Mouse (Mus musculus): ENCODE data around the gene AU040320. TPM values are rescaled to one million over a fixed set of nuclear protein-coding genes. Genes with fewer than 3 reads are reported as not detected.

The AU040320 gene
- polyA plus RNA-seq, 1 experiment from 2014 or later, result 32.9 TPM

Other genes with a start within 250 kb of the AU040320 start
- gene Ago4, start 220.1 kb upstream of the AU040320 start, polyA plus RNA-seq (2016; fragmentation: Nextera tagmentation; extraction: Ambion mirVana), result 6.1 and 6.3 TPM in 2 replicates
- 47.8 and 49.3 TPM in 2 replicates for gene Clspn, start 196.6 kb upstream of the AU040320 start, polyA plus RNA-seq (2016; fragmentation: Nextera tagmentation; extraction: Ambion mirVana)
- 1.3 and 2.6 TPM in 2 replicates for gene 5730409E04Rik, start 143.7 kb upstream of the AU040320 start, polyA plus RNA-seq (2016; fragmentation: Nextera tagmentation; extraction: Ambion mirVana)
- gene Psmb2, start 75.9 kb upstream of the AU040320 start, polyA plus RNA-seq (2016; fragmentation: Nextera tagmentation; extraction: Ambion mirVana), result 472 and 480 TPM in 2 replicates
- 0.87 and 1.2 TPM in 2 replicates for gene Tfap2e, start 17.3 kb upstream of the AU040320 start, polyA plus RNA-seq (2016; fragmentation: Nextera tagmentation; extraction: Ambion mirVana)
- 46.4 and 52.3 TPM in 2 replicates for gene Ncdn, start 106 bp upstream of the AU040320 start, polyA plus RNA-seq (2016; fragmentation: Nextera tagmentation; extraction: Ambion mirVana)
- gene Zmym4, start 214.6 kb downstream of the AU040320 start, polyA plus RNA-seq (2016; fragmentation: Nextera tagmentation; extraction: Ambion mirVana), result 43.4 and 48.1 TPM in 2 replicates

Data from forebrain, embryonic 12.5 days (tissue).